Mouse (Mus musculus) kidney, adult 2 months (tissue): ENCODE results near the gene Arhgef1. TPM values are rescaled to one million over a fixed set of nuclear protein-coding genes. Genes with fewer than 3 reads are reported as not detected.

ENCODE experiments used
- DNase-seq: peaks from one replicate; pipeline ENCODE4 v3.0.0; 2021
- H3K27ac ChIP-seq: fragments of 200-500 bp; 2 replicates; pipeline ENCODE4 v1.5.1; 2012; ENCODE audit warnings: low read depth, low read length, control low read depth, inconsistent platforms; ENCODE audit not compliant: insufficient read depth
- H3K27me3 ChIP-seq: fragments of 200-500 bp; replicated peaks from 2 replicates; pipeline ENCODE4 v1.6.1; 2012; ENCODE audit warnings: mild to moderate bottlenecking, moderate library complexity, low read length, inconsistent platforms; ENCODE audit not compliant: control insufficient read depth, insufficient read depth
- H3K36me3 ChIP-seq: fragments of 200-500 bp; 2 replicates; pipeline ENCODE4 v1.6.1; 2012; ENCODE audit warnings: mild to moderate bottlenecking, moderate library complexity, low read length, inconsistent platforms; ENCODE audit not compliant: control insufficient read depth, insufficient read depth
- H3K4me1 ChIP-seq: fragments of 200-500 bp; 2 replicates; pipeline ENCODE4 v1.6.1; 2011; ENCODE audit warnings: low read length; ENCODE audit not compliant: control insufficient read depth, insufficient read depth
- H3K4me3 ChIP-seq: fragments of 200-500 bp; 2 replicates; pipeline ENCODE4 v1.5.1; 2011; ENCODE audit warnings: mild to moderate bottlenecking, low read depth, low read length, control low read depth; ENCODE audit not compliant: insufficient read depth
- CTCF ChIP-seq: fragments of 200-500 bp; conservative IDR thresholded peaks from 2 replicates; pipeline ENCODE4 v1.5.1; 2011; ENCODE audit warnings: low read depth, mild to moderate bottlenecking, control low read depth, low read length, moderate library complexity, mixed read lengths; ENCODE audit not compliant: insufficient read depth, insufficient read length
- POLR2A ChIP-seq: fragments of 200-500 bp; IDR thresholded peaks from one replicate; pipeline ENCODE4 v1.6.1; 2011; ENCODE audit warnings: low read depth, low read length, control low read depth
- WGBS: fragments of 180-500 bp; shearing (Covaris S2); methylation state at CpG from one replicate; pipeline ENCODE4 v1.1.7; 2018; 5-methylcytosine and 5-hydroxymethylcytosine counted together
- polyA plus RNA-seq: library from polyadenylated mRNA; depleted of rRNA; stranded (reverse); fragments of >200 nt; gene quantifications from 2 replicates; pipeline ENCODE4 v1.2.3, GENCODE M21; 2012

Gene Arhgef1
- polyA plus RNA-seq, 1 experiment = 111 TPM

- Histone ChIP-seq H3K27me3 (no peaks in the 10 kb centered on the region), H3K4me3 (peak within 1 kb of the TSS; percentile 91), H3K27ac (peak within 1 kb of the TSS; percentile 76), H3K4me1 (peaks cover 15% of the 10 kb centered on the region; the same call in 1 of the 2 replicates), H3K36me3 (no peaks in the 10 kb centered on the region; the same call in 1 of the 2 replicates)
- TF ChIP-seq POLR2A (peak; percentile 84), CTCF (peak; percentile 67)
- peak; percentile 99 for DNase-seq
- under 1% methylated on average over 57 of the region's 57 CpGs for WGBS
Observed at GRCm38 (mm10) chr7:24883896-24884692, 18.6 kb upstream of the Arhgef1 start, which contains the start of gene Rps19. Gene Rps19, plus strand, starts transcription at chr7:24884371.

GRCm38 (mm10) chr7:24884693-24885291, 17.9 kb upstream of the Arhgef1 start:
- peak overlapping the region; percentile 91 for H3K4me3 ChIP-seq
- H3K36me3 ChIP-seq = no peaks in the 10 kb centered on the region; the same call in 1 of the 2 replicates
- peaks cover 18% of the 10 kb centered on the region for H3K4me1 ChIP-seq
- no peak for TF ChIP-seq CTCF
- TF ChIP-seq POLR2A = no peak
- WGBS = under 1% methylated on average over 47 of the region's 47 CpGs
- no peaks in the 10 kb centered on the region for H3K27me3 ChIP-seq
- DNase-seq = peak; percentile 39
- peak overlapping the region; percentile 74 for H3K27ac ChIP-seq

GRCm38 (mm10) chr7:24885468-24886307, 17.0 kb upstream of the Arhgef1 start:
- H3K27ac ChIP-seq = peak overlapping the region; percentile 16
- TF ChIP-seq POLR2A = no peak
- no peak for TF ChIP-seq CTCF
- WGBS = 9% methylated on average over 12 of the region's 12 CpGs
- H3K4me1 ChIP-seq = peaks cover 24% of the 10 kb centered on the region
- DNase-seq = peak; percentile 18
- no peaks in the 10 kb centered on the region; the same call in 1 of the 2 replicates for H3K36me3 ChIP-seq
- no peaks in the 10 kb centered on the region for H3K27me3 ChIP-seq
- peak overlapping the region; percentile 91 for H3K4me3 ChIP-seq

GRCm38 (mm10) chr7:24886308-24886633, 16.4 kb upstream of the Arhgef1 start:
- peak; percentile 73 for DNase-seq
- WGBS = 23% methylated on average over 4 of the region's 4 CpGs
- H3K4me3 ChIP-seq = peak overlapping the region; percentile 91; the same call in 1 of the 2 replicates
- no peak for TF ChIP-seq POLR2A
- TF ChIP-seq CTCF = no peak
- no peaks in the 10 kb centered on the region; the same call in 1 of the 2 replicates for H3K36me3 ChIP-seq
- H3K27me3 ChIP-seq = no peaks in the 10 kb centered on the region
- peak overlapping the region; percentile 16; the same call in 1 of the 2 replicates for H3K27ac ChIP-seq
- peaks cover 24% of the 10 kb centered on the region for H3K4me1 ChIP-seq

- no peak overlapping the region; the same call in 1 of the 2 replicates for H3K27ac ChIP-seq
- DNase-seq = no peak
- TF ChIP-seq CTCF (no peak), POLR2A (no peak)
- no peaks in the 10 kb centered on the region for H3K27me3 ChIP-seq
- no peaks in the 10 kb centered on the region; the same call in 1 of the 2 replicates for H3K36me3 ChIP-seq
- no peak overlapping the region for H3K4me3 ChIP-seq
- 46% methylated on average over 4 of the region's 4 CpGs for WGBS
- peaks cover 24% of the 10 kb centered on the region for H3K4me1 ChIP-seq
Observed at GRCm38 (mm10) chr7:24887096-24887495, 15.6 kb upstream of the Arhgef1 start.

GRCm38 (mm10) chr7:24889431-24890220, 13.1 kb upstream of the Arhgef1 start:
- Histone ChIP-seq H3K27me3 (no peaks in the 10 kb centered on the region), H3K27ac (peak overlapping the region; percentile 62; the same call in 1 of the 2 replicates), H3K36me3 (no peaks in the 10 kb centered on the region; the same call in 1 of the 2 replicates), H3K4me1 (peaks cover 24% of the 10 kb centered on the region), H3K4me3 (no peak overlapping the region)
- no peak for TF ChIP-seq POLR2A
- no peak for TF ChIP-seq CTCF
- 42% methylated on average over 6 of the region's 6 CpGs for WGBS
- DNase-seq = peak; percentile 93
